Mouse (Mus musculus): ENCODE results near the gene Parm1. TPM values are rescaled to one million over a fixed set of nuclear protein-coding genes. Genes with fewer than 3 reads are reported as not detected.

Gene Parm1
- polyA plus RNA-seq, 1 experiment: 0.01 TPM

GRCm38 (mm10) chr5:91562486-91562885 is 45.1 kb downstream of the Parm1 start:
- H3K36me3 ChIP-seq (ENCODE audit: control insufficient read depth): no peaks in the 10 kb centered on the region
- no peak overlapping the region for H3K4me3 ChIP-seq (replicated peaks)
- H3K9me3 ChIP-seq (ENCODE audit: control insufficient read depth, low read length): no peaks in the 10 kb centered on the region
- H3K27me3 ChIP-seq (ENCODE audit: control insufficient read depth): no peaks in the 10 kb centered on the region
- H3K4me1 ChIP-seq (ENCODE audit: control insufficient read depth): no peaks in the 10 kb centered on the region
- no peak for TF ChIP-seq GATA1 (IDR thresholded peaks at IDR 0.05; ENCODE audit: low read length)
- TF ChIP-seq TAL1 (IDR thresholded peaks at IDR 0.05; ENCODE audit: low read length): no peak

DNA sequence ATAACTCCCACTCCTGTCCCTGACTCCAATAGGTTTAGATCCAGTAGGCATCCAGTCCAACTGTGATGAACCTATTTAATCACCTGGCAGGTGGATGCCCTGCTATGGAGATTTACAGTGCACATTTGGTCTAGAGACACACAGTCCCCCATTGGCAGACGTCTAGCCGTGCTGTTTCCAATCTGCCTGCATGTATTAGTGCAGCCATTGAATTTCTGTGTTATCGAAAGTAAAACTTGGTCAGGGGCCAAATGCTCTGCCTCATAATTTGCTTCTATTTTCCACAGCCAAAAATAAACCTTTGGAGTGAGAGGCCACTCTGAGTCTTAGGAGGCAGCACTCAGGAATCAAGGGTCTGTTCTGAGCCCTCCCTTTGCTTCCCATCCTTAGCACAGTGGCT is 46.6 kb downstream of the Parm1 start:
- H3K36me3 ChIP-seq (ENCODE audit: control insufficient read depth): no peaks in the 10 kb centered on the region
- H3K27me3 ChIP-seq (ENCODE audit: control insufficient read depth): no peaks in the 10 kb centered on the region
- H3K4me1 ChIP-seq (ENCODE audit: control insufficient read depth): no peaks in the 10 kb centered on the region
- no peaks in the 10 kb centered on the region for H3K9me3 ChIP-seq (ENCODE audit: control insufficient read depth, low read length)
- TF ChIP-seq TAL1 (IDR thresholded peaks at IDR 0.05; ENCODE audit: low read length) (no peak), GATA1 (IDR thresholded peaks at IDR 0.05; ENCODE audit: low read length) (no peak)
- H3K4me3 ChIP-seq (replicated peaks): no peak overlapping the region

- Histone ChIP-seq H3K4me1 (ENCODE audit: control insufficient read depth) (no peaks in the 10 kb centered on the region), H3K4me3 (replicated peaks) (no peak overlapping the region), H3K27me3 (ENCODE audit: control insufficient read depth) (no peaks in the 10 kb centered on the region), H3K36me3 (ENCODE audit: control insufficient read depth) (no peaks in the 10 kb centered on the region), H3K9me3 (ENCODE audit: control insufficient read depth, low read length) (no peaks in the 10 kb centered on the region)
- TF ChIP-seq GATA1 (IDR thresholded peaks at IDR 0.05; ENCODE audit: low read length) (no peak), TAL1 (IDR thresholded peaks at IDR 0.05; ENCODE audit: low read length) (no peak)
Measured at GRCm38 (mm10) chr5:91565458-91565857, 48.0 kb downstream of the Parm1 start.

DNA sequence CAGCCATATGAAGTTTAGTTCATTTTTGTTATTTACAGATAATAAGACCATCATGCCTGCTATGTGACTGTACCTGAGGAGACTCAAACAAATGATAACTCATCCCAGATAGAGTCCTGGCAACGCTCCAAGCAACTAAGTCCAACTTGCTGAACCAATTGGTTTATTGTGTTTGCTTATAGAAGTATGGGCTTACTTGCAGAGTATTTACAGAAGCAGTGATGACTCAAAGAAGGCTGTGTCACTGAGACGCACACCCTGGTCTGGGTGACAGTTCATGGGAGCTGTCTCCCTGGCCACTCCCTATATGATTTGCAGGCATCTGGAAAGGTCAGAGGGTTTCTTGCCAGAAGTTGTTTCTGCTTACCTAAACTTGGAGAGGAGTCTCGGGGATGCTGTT is 49.2 kb downstream of the Parm1 start:
- TF ChIP-seq GATA1 (IDR thresholded peaks at IDR 0.05; ENCODE audit: low read length) (no peak), TAL1 (IDR thresholded peaks at IDR 0.05; ENCODE audit: low read length) (no peak)
- no peak overlapping the region for H3K4me3 ChIP-seq (replicated peaks)
- no peaks in the 10 kb centered on the region for H3K27me3 ChIP-seq (ENCODE audit: control insufficient read depth)
- H3K4me1 ChIP-seq (ENCODE audit: control insufficient read depth): no peaks in the 10 kb centered on the region
- no peaks in the 10 kb centered on the region for H3K36me3 ChIP-seq (ENCODE audit: control insufficient read depth)
- H3K9me3 ChIP-seq (ENCODE audit: control insufficient read depth, low read length): no peaks in the 10 kb centered on the region

DNA sequence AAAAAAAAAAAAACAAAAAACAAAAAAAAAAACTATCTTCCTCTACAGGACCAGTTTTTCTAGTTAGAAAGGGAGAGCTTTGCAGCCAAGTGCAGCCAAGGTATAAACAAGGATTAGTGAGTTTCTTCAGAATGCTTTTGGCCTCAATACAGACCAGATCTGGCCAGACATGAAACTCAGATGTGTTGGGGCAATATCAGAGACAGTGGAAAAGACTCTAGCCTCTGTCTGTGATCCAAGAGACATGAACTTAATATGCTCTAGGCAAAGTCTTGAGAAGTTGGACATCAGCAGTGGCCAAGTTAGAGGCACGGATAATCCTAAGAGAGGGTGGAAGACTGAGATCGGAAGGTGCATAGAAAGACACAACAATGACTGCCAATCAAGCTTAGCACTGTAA is 56.8 kb downstream of the Parm1 start:
- Histone ChIP-seq H3K4me1 (ENCODE audit: control insufficient read depth) (no peaks in the 10 kb centered on the region), H3K27me3 (ENCODE audit: control insufficient read depth) (no peaks in the 10 kb centered on the region), H3K4me3 (replicated peaks) (no peak overlapping the region), H3K36me3 (ENCODE audit: control insufficient read depth) (no peaks in the 10 kb centered on the region), H3K9me3 (ENCODE audit: control insufficient read depth, low read length) (no peaks in the 10 kb centered on the region)
- TF ChIP-seq TAL1 (IDR thresholded peaks at IDR 0.05; ENCODE audit: low read length) (no peak), GATA1 (IDR thresholded peaks at IDR 0.05; ENCODE audit: low read length) (no peak)

- Histone ChIP-seq H3K4me1 (ENCODE audit: control insufficient read depth) (no peaks in the 10 kb centered on the region), H3K36me3 (ENCODE audit: control insufficient read depth) (no peaks in the 10 kb centered on the region), H3K9me3 (ENCODE audit: control insufficient read depth, low read length) (no peaks in the 10 kb centered on the region), H3K4me3 (replicated peaks) (no peak overlapping the region), H3K27me3 (ENCODE audit: control insufficient read depth) (no peaks in the 10 kb centered on the region)
- no peak for TF ChIP-seq GATA1 (IDR thresholded peaks at IDR 0.05; ENCODE audit: low read length)
- no peak for TF ChIP-seq TAL1 (IDR thresholded peaks at IDR 0.05; ENCODE audit: low read length)
Measured at GRCm38 (mm10) chr5:91578924-91579323, 61.5 kb downstream of the Parm1 start.

- H3K4me3 ChIP-seq (replicated peaks): no peak overlapping the region
- TF ChIP-seq GATA1 (IDR thresholded peaks at IDR 0.05; ENCODE audit: low read length) (no peak), TAL1 (IDR thresholded peaks at IDR 0.05; ENCODE audit: low read length) (no peak)
- no peaks in the 10 kb centered on the region for H3K4me1 ChIP-seq (ENCODE audit: control insufficient read depth)
- no peaks in the 10 kb centered on the region for H3K9me3 ChIP-seq (ENCODE audit: control insufficient read depth, low read length)
- no peaks in the 10 kb centered on the region for H3K36me3 ChIP-seq (ENCODE audit: control insufficient read depth)
- H3K27me3 ChIP-seq (ENCODE audit: control insufficient read depth): no peaks in the 10 kb centered on the region
Measured at GRCm38 (mm10) chr5:91581799-91582198, 64.4 kb downstream of the Parm1 start.

GRCm38 (mm10) chr5:91586206-91586605 is 68.8 kb downstream of the Parm1 start:
- no peak overlapping the region for H3K4me3 ChIP-seq (replicated peaks)
- no peaks in the 10 kb centered on the region for H3K4me1 ChIP-seq (ENCODE audit: control insufficient read depth)
- TF ChIP-seq TAL1 (IDR thresholded peaks at IDR 0.05; ENCODE audit: low read length) (no peak), GATA1 (IDR thresholded peaks at IDR 0.05; ENCODE audit: low read length) (no peak)
- H3K36me3 ChIP-seq (ENCODE audit: control insufficient read depth): no peaks in the 10 kb centered on the region
- H3K27me3 ChIP-seq (ENCODE audit: control insufficient read depth): no peaks in the 10 kb centered on the region
- H3K9me3 ChIP-seq (ENCODE audit: control insufficient read depth, low read length): no peaks in the 10 kb centered on the region

DNA sequence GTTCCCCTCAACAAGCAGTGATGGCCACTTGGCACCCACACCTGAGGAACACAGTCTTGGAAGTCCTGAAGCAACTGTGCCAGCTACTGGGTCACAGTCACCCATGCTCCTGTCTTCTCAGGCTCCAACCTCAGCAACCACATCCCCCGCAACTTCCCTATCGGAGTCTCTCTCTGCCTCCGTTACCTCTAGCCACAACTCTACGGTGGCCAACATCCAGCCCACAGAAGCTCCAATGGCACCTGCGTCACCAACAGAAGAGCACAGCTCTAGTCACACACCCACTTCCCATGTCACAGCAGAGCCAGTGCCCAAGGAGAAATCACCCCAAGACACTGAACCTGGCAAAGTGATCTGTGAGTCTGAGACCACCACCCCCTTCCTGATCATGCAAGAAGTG is 76.7 kb downstream of the Parm1 start:
- H3K36me3 ChIP-seq (ENCODE audit: control insufficient read depth): no peaks in the 10 kb centered on the region
- no peaks in the 10 kb centered on the region for H3K4me1 ChIP-seq (ENCODE audit: control insufficient read depth)
- TF ChIP-seq TAL1 (IDR thresholded peaks at IDR 0.05; ENCODE audit: low read length): no peak
- TF ChIP-seq GATA1 (IDR thresholded peaks at IDR 0.05; ENCODE audit: low read length): no peak
- H3K27me3 ChIP-seq (ENCODE audit: control insufficient read depth): no peaks in the 10 kb centered on the region
- H3K9me3 ChIP-seq (ENCODE audit: control insufficient read depth, low read length): no peaks in the 10 kb centered on the region
- no peak overlapping the region for H3K4me3 ChIP-seq (replicated peaks)

DNA sequence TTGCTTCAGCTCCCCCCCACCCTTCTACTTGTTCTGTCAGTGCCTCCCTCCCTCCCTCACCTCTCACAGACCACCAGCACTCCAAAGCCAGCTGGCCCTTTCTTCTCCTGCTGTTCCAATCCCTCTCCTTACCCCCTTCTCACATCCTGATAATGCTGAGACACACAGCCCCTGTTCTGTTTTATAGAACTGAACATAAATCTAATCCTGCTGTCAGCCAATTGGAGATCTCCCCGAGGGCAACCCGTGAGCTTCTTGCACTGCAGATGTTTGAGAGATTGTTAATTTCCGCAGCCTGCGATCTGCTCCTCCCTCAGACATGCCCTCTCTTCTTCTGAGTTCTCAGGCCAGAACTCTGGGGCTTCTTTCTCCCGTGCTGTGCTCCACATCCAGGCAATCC is 79.8 kb downstream of the Parm1 start:
- Histone ChIP-seq H3K9me3 (ENCODE audit: control insufficient read depth, low read length) (no peaks in the 10 kb centered on the region), H3K36me3 (ENCODE audit: control insufficient read depth) (no peaks in the 10 kb centered on the region), H3K27me3 (ENCODE audit: control insufficient read depth) (no peaks in the 10 kb centered on the region), H3K4me3 (replicated peaks) (no peak overlapping the region), H3K4me1 (ENCODE audit: control insufficient read depth) (no peaks in the 10 kb centered on the region)
- no peak for TF ChIP-seq GATA1 (IDR thresholded peaks at IDR 0.05; ENCODE audit: low read length)
- TF ChIP-seq TAL1 (IDR thresholded peaks at IDR 0.05; ENCODE audit: low read length): no peak

Data from erythroblast, embryonic 14.5 days (primary cell).